Mouse (Mus musculus): ENCODE results near the gene Chrng.

Chrng gene

GRCm38 (mm10) chr1:87255173-87255572 is 50.7 kb downstream of the Chrng start:
- no peak for DNase-seq

- DNase-seq: no peak
Measured at GRCm38 (mm10) chr1:87257691-87258090, 53.2 kb downstream of the Chrng start.

GRCm38 (mm10) chr1:87258484-87258883 is 54.0 kb downstream of the Chrng start:
- DNase-seq: peak in 1 of 2 experiments; percentile 34

GRCm38 (mm10) chr1:87259316-87259715 is 54.9 kb downstream of the Chrng start:
- no peak for DNase-seq
